Mouse (Mus musculus): Measurements from ENCODE around the gene Med10. TPM values are rescaled to one million over a fixed set of nuclear protein-coding genes. Genes with fewer than 3 reads are reported as not detected.

The Med10 gene
- total RNA-seq, 2 experiments from 2014 or later, result 69.0 to 79.9 TPM

- intact Hi-C loops (cut with DNase I), result no loop called here
- no peak for DNase-seq
Measured at GRCm38 (mm10) chr13:69825396-69826095, 23.4 kb downstream of the Med10 start.

- DNase-seq, result no peak
- intact Hi-C loops (cut with DNase I), result no loop called here
Measured at GRCm38 (mm10) chr13:69830606-69831005, 28.4 kb downstream of the Med10 start.

GRCm38 (mm10) chr13:69832578-69832977, 30.4 kb downstream of the Med10 start:
- DNase-seq, result no peak
- intact Hi-C loops (cut with DNase I), result no loop called here

- no peak for DNase-seq
Measured at GRCm38 (mm10) chr13:69833416-69833815, 31.2 kb downstream of the Med10 start.

GRCm38 (mm10) chr13:69845592-69845991, 43.4 kb downstream of the Med10 start:
- peak; percentile 15 for DNase-seq
- intact Hi-C loops (cut with DNase I), result no loop called here

More at GRCm38 (mm10) chr13:69833416-69833815, 31.2 kb downstream of the Med10 start:
- intact Hi-C loops (cut with DNase I), result no loop called here

GRCm38 (mm10) chr13:69849579-69849978, 47.4 kb downstream of the Med10 start:
- intact Hi-C loops (cut with DNase I), result no loop called here
- no peak for DNase-seq

GRCm38 (mm10) chr13:69852313-69852712, 50.1 kb downstream of the Med10 start:
- intact Hi-C loops (cut with DNase I), result no loop called here
- no peak for DNase-seq

- intact Hi-C loops (cut with DNase I), result no loop called here
- DNase-seq, result no peak
Measured at GRCm38 (mm10) chr13:69853425-69854043, 51.3 kb downstream of the Med10 start.

DNA sequence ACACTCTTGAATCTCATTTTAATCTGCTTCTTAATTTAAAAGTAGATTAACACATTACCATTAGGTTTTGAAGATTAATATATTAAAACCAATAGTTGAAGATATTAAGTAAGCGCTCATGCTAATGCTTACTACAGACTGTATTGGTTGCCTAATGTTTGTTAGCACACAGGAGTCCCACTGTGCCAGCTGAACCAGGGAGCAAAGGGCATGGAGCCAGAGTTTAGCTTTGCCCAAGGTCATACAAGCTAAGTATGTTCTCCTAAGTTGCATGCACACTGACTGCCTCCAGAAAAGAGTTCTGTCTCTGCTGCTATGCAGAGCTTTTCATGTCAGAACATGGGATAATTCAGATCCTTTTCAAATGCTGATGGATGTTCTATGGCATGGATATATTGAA, 53.7 kb downstream of the Med10 start:
- intact Hi-C loops (cut with DNase I), result no loop called here
- no peak for DNase-seq

- intact Hi-C loops (cut with DNase I), result no loop called here
- no peak for DNase-seq
Measured at GRCm38 (mm10) chr13:69862276-69862675, 60.1 kb downstream of the Med10 start.

GRCm38 (mm10) chr13:69864911-69865310, 62.7 kb downstream of the Med10 start:
- DNase-seq, result no peak
- intact Hi-C loops (cut with DNase I), result no loop called here

Other genes starting within 250 kb of the Med10 start
- 10 to 100 TPM; 16.5 to 18.9 TPM for gene Srd5a1, start 191.0 kb upstream of the Med10 start, total RNA-seq (2021)
- gene Ube2ql1, start 62.5 kb upstream of the Med10 start, total RNA-seq (2021), result 100 to 1,000 TPM; 180 TPM